Mouse (Mus musculus): ENCODE results near the gene Zfhx2. TPM values are rescaled to one million over a fixed set of nuclear protein-coding genes. Genes with fewer than 3 reads are reported as not detected.

Zfhx2 gene
- polyA plus RNA-seq, 1 experiment from 2014 or later: 25.9 TPM

- H3K4me2 ChIP-seq (ENCODE audit: low read length): peak within 1 kb of the TSS; percentile 66
- peak within 1 kb of the TSS; percentile 90 for H3K4me3 ChIP-seq (ENCODE audit: low read depth, low read length)
- H3K27ac ChIP-seq (ENCODE audit: low read length): peak within 1 kb of the TSS; percentile 95
- 4% methylated on average over 21 of the region's 21 CpGs for WGBS
- H3K4me1 ChIP-seq (ENCODE audit: control insufficient read depth, insufficient read depth, low read length): peaks cover 38% of the 10 kb centered on the region
- no peaks in the 10 kb centered on the region for H3K27me3 ChIP-seq (ENCODE audit: control insufficient read depth, insufficient read depth, low read depth, low read length)
- peaks cover 7% of the 10 kb centered on the region for H3K36me3 ChIP-seq (ENCODE audit: control insufficient read depth, insufficient read depth, low read length)
- ATAC-seq: peak; percentile 66
- peak within 1 kb of the TSS; percentile 98 for H3K9ac ChIP-seq (ENCODE audit: low read depth, low read length)
- H3K9me3 ChIP-seq (replicated peaks; ENCODE audit: control insufficient read depth, low read length, poor library complexity, severe bottlenecking): no peaks in the 10 kb centered on the region
Observed at GRCm38 (mm10) chr14:55116425-55117200, 24.5 kb upstream of the Zfhx2 start, which contains the start of gene Jph4. Gene Jph4, minus strand, starts transcription at chr14:55116935.

- Histone ChIP-seq H3K9me3 (replicated peaks; ENCODE audit: control insufficient read depth, low read length, poor library complexity, severe bottlenecking) (no peaks in the 10 kb centered on the region), H3K4me2 (ENCODE audit: low read length) (peak overlapping the region; percentile 66), H3K27me3 (ENCODE audit: control insufficient read depth, insufficient read depth, low read depth, low read length) (no peaks in the 10 kb centered on the region), H3K9ac (ENCODE audit: low read depth, low read length) (peak overlapping the region; percentile 98), H3K4me3 (ENCODE audit: low read depth, low read length) (peak overlapping the region; percentile 90), H3K36me3 (ENCODE audit: control insufficient read depth, insufficient read depth, low read length) (peaks cover 7% of the 10 kb centered on the region), H3K4me1 (ENCODE audit: control insufficient read depth, insufficient read depth, low read length) (peaks cover 45% of the 10 kb centered on the region), H3K27ac (ENCODE audit: low read length) (peak overlapping the region; percentile 95)
- WGBS: 0% methylated on average over 8 of the region's 8 CpGs
- ATAC-seq: peak; percentile 34
Observed at GRCm38 (mm10) chr14:55115846-55116245, 23.7 kb upstream of the Zfhx2 start.

GRCm38 (mm10) chr14:55114759-55115701 is 22.9 kb upstream of the Zfhx2 start:
- peaks cover 7% of the 10 kb centered on the region for H3K36me3 ChIP-seq (ENCODE audit: control insufficient read depth, insufficient read depth, low read length)
- peak overlapping the region; percentile 95 for H3K27ac ChIP-seq (ENCODE audit: low read length)
- H3K4me1 ChIP-seq (ENCODE audit: control insufficient read depth, insufficient read depth, low read length): peaks cover 49% of the 10 kb centered on the region
- ATAC-seq: peak; percentile 32
- no peaks in the 10 kb centered on the region for H3K27me3 ChIP-seq (ENCODE audit: control insufficient read depth, insufficient read depth, low read depth, low read length)
- WGBS: under 1% methylated on average over 74 of the region's 78 CpGs
- peak overlapping the region; percentile 66 for H3K4me2 ChIP-seq (ENCODE audit: low read length)
- no peaks in the 10 kb centered on the region for H3K9me3 ChIP-seq (replicated peaks; ENCODE audit: control insufficient read depth, low read length, poor library complexity, severe bottlenecking)
- H3K9ac ChIP-seq (ENCODE audit: low read depth, low read length): peak overlapping the region; percentile 98
- H3K4me3 ChIP-seq (ENCODE audit: low read depth, low read length): peak overlapping the region; percentile 90

DNA sequence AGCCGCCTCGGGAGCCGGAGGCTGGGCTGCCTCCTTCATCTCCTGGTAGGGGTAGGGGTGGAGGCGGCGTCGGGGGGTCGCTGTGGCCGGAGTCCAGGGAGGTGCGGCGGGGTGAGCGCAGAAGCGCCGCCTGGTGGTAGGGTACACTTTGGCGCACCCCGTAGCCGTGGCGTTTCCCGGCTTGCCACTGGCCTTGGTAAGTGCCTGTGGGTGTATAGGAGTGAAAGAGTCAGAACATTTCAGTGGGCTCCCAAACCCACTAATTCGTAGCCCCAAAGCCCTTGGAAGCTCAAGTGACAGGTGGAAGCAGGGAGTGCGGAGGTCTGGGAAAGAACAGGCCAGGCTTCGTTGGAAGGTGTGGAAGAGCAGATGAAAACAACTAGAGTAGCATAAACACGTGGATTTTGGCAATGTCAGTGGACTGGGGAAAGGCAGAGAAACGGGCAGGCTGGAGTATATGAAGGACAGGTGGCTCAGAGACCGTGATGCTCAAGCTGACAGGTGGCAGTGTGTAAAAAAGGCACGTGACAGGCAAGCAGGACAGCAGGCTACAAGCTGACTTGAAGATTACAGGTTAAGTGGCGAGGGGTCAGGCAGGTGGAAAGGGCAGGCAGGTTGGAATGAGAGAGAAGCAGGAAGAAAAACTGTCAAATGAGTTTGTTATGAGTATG is 22.0 kb upstream of the Zfhx2 start:
- Histone ChIP-seq H3K4me2 (ENCODE audit: low read length) (peak overlapping the region; percentile 66), H3K27ac (ENCODE audit: low read length) (peak overlapping the region; percentile 95), H3K27me3 (ENCODE audit: control insufficient read depth, insufficient read depth, low read depth, low read length) (no peaks in the 10 kb centered on the region), H3K4me1 (ENCODE audit: control insufficient read depth, insufficient read depth, low read length) (peaks cover 58% of the 10 kb centered on the region), H3K9me3 (replicated peaks; ENCODE audit: control insufficient read depth, low read length, poor library complexity, severe bottlenecking) (no peaks in the 10 kb centered on the region), H3K36me3 (ENCODE audit: control insufficient read depth, insufficient read depth, low read length) (peaks cover 7% of the 10 kb centered on the region), H3K9ac (ENCODE audit: low read depth, low read length) (peak overlapping the region; percentile 98), H3K4me3 (ENCODE audit: low read depth, low read length) (peak overlapping the region; percentile 90)
- WGBS: 12% methylated on average over 26 of the region's 26 CpGs
- no peak for ATAC-seq

DNA sequence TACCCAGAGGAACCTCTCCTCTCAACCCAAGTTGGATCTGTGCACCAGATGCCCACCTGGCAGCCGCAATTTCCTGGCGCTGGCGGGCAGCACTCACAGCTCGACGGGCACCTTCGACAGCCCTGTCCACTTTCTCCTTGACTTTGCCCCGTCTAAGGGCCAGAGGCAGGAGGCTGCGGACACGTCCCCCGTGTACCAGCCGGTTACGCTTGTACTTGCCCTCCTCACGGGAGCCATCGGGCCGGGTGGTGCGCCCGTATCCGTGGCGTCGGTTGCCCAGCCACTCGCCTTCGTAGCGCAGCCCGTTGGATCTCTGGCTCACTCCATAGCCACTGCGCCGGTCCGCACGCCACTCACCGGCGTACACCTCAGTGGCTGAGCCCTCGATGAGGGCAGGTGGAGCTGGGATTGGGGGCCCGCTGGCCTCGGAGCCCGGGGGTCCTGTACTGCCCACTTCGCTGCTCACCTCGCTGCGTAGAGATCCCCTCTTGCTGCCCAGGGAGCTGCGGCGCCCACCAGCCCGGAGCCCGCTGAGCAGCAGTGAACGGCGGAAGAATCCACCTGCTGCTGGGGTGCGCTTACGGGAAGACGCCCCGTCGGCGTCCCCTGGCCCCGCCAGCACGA is 21.3 kb upstream of the Zfhx2 start:
- Histone ChIP-seq H3K4me2 (ENCODE audit: low read length) (peak overlapping the region; percentile 66), H3K4me3 (ENCODE audit: low read depth, low read length) (peak overlapping the region; percentile 90), H3K9me3 (replicated peaks; ENCODE audit: control insufficient read depth, low read length, poor library complexity, severe bottlenecking) (no peaks in the 10 kb centered on the region), H3K4me1 (ENCODE audit: control insufficient read depth, insufficient read depth, low read length) (peaks cover 64% of the 10 kb centered on the region), H3K36me3 (ENCODE audit: control insufficient read depth, insufficient read depth, low read length) (peaks cover 7% of the 10 kb centered on the region), H3K27me3 (ENCODE audit: control insufficient read depth, insufficient read depth, low read depth, low read length) (no peaks in the 10 kb centered on the region), H3K9ac (ENCODE audit: low read depth, low read length) (peak overlapping the region; percentile 98; the same call in 1 of the 2 replicates), H3K27ac (ENCODE audit: low read length) (peak overlapping the region; percentile 44; the same call in 1 of the 2 replicates)
- ATAC-seq: no peak
- 75% methylated on average over 51 of the region's 51 CpGs for WGBS

GRCm38 (mm10) chr14:55111720-55112119 is 19.6 kb upstream of the Zfhx2 start:
- Histone ChIP-seq H3K27ac (ENCODE audit: low read length) (peak overlapping the region; percentile 35; the same call in 1 of the 2 replicates), H3K36me3 (ENCODE audit: control insufficient read depth, insufficient read depth, low read length) (peaks cover 7% of the 10 kb centered on the region), H3K9me3 (replicated peaks; ENCODE audit: control insufficient read depth, low read length, poor library complexity, severe bottlenecking) (no peaks in the 10 kb centered on the region), H3K4me3 (ENCODE audit: low read depth, low read length) (0 out of 2 replicates have a peak overlapping the region, but pooled peaks have one; percentile 0), H3K4me1 (ENCODE audit: control insufficient read depth, insufficient read depth, low read length) (peaks cover 68% of the 10 kb centered on the region), H3K4me2 (ENCODE audit: low read length) (peak overlapping the region; percentile 35), H3K9ac (ENCODE audit: low read depth, low read length) (peak overlapping the region; percentile 35; the same call in 1 of the 2 replicates), H3K27me3 (ENCODE audit: control insufficient read depth, insufficient read depth, low read depth, low read length) (no peaks in the 10 kb centered on the region)
- WGBS: 70% methylated on average over 2 of the region's 2 CpGs
- ATAC-seq: no peak

GRCm38 (mm10) chr14:55110076-55110475 is 18.0 kb upstream of the Zfhx2 start:
- H3K4me2 ChIP-seq (ENCODE audit: low read length): no peak overlapping the region
- H3K9me3 ChIP-seq (replicated peaks; ENCODE audit: control insufficient read depth, low read length, poor library complexity, severe bottlenecking): no peaks in the 10 kb centered on the region
- H3K27ac ChIP-seq (ENCODE audit: low read length): peak overlapping the region; percentile 88; the same call in 1 of the 2 replicates
- ATAC-seq: no peak
- H3K4me1 ChIP-seq (ENCODE audit: control insufficient read depth, insufficient read depth, low read length): peaks cover 76% of the 10 kb centered on the region
- H3K9ac ChIP-seq (ENCODE audit: low read depth, low read length): peak overlapping the region; percentile 50; the same call in 1 of the 2 replicates
- no peak overlapping the region for H3K4me3 ChIP-seq (ENCODE audit: low read depth, low read length)
- H3K36me3 ChIP-seq (ENCODE audit: control insufficient read depth, insufficient read depth, low read length): peaks cover 7% of the 10 kb centered on the region
- 44% methylated on average over 9 of the region's 9 CpGs for WGBS
- no peaks in the 10 kb centered on the region for H3K27me3 ChIP-seq (ENCODE audit: control insufficient read depth, insufficient read depth, low read depth, low read length)
